Mouse (Mus musculus): ENCODE measurements around the gene Ankmy1.

GRCm38 (mm10) chr1:92943219-92943989 lies 40.7 kb upstream of the Ankmy1 start:
- TF ChIP-seq CTCF (IDR thresholded peaks at IDR 0.05; ENCODE audit: low read depth) (no peak), EP300 (IDR thresholded peaks at IDR 0.05; ENCODE audit: low read depth) (no peak)
